Mouse (Mus musculus): ENCODE results near the gene Zbtb12.

GRCm38 (mm10) chr17:34849722-34850516, 29.4 kb upstream of the Zbtb12 start, which contains the start of the genes Skiv2l and Nelfe:
- TF ChIP-seq POLR2A (IDR thresholded peaks at IDR 0.05; ENCODE audit: control insufficient read depth in 1 of 2, insufficient read depth in 1 of 2, low read depth in 1 of 2, low read length in 2 of 2, poor library complexity in 1 of 2) (peak; percentile 46 to 70; a peak in 2 of 4 replicates), EP300 (IDR thresholded peaks at IDR 0.05; ENCODE audit: low read depth in 1 of 2, low read length in 2 of 2) (no peak), CHD2 (IDR thresholded peaks at IDR 0.05; ENCODE audit: low read length) (peak; percentile 50), CTCF (IDR thresholded peaks at IDR 0.05 in 2 of 3, conservative IDR thresholded peaks at IDR 0.05 in 1 of 3; ENCODE audit: control insufficient read depth in 1 of 3, insufficient read depth in 1 of 3, low read depth in 2 of 3, low read length in 3 of 3, poor library complexity in 1 of 3, severe bottlenecking in 1 of 3) (no peak)
